Mouse (Mus musculus): ENCODE results near the gene Gm15130. TPM values are rescaled to one million over a fixed set of nuclear protein-coding genes. Genes with fewer than 3 reads are reported as not detected.

Gm15130 gene
- not detected in 2 replicates for polyA plus RNA-seq (2015; fragmentation: Nextera tagmentation; extraction: Ambion mirVana)

- Histone ChIP-seq H3K27ac (no peak within 1 kb of the TSS), H3K27me3 (replicated peaks) (no peaks in the 10 kb centered on the region)
Measured at GRCm38 (mm10) chr2:111152836-111153235, at the start of gene Gm15130. Gm15130 (minus strand) TSS chr2:111152936.

GRCm38 (mm10) chr2:111182068-111182467 is 29.3 kb upstream of the Gm15130 start:
- whole genome bisulfite sequencing = 95% methylated on average over 11 of the region's 11 CpGs
- H3K4me3 ChIP-seq = no peak overlapping the region
- H3K4me1 ChIP-seq = no peaks in the 10 kb centered on the region
- no peaks in the 10 kb centered on the region for H3K27me3 ChIP-seq (replicated peaks)
- ATAC-seq (replicated peaks) = no peak
- H3K36me3 ChIP-seq (replicated peaks) = no peaks in the 10 kb centered on the region
- H3K9me3 ChIP-seq = no peaks in the 10 kb centered on the region
- no peak overlapping the region for H3K27ac ChIP-seq
- no peak overlapping the region for H3K4me2 ChIP-seq
- H3K9ac ChIP-seq = no peak overlapping the region

More at GRCm38 (mm10) chr2:111152836-111153235, at the start of gene Gm15130:
- no peak for ATAC-seq (replicated peaks)
- H3K36me3 ChIP-seq (replicated peaks) = no peaks in the 10 kb centered on the region
- H3K9ac ChIP-seq = no peak within 1 kb of the TSS
- no peaks in the 10 kb centered on the region for H3K4me1 ChIP-seq
- H3K4me3 ChIP-seq = no peak within 1 kb of the TSS
- WGBS = 83% methylated on average over 2 of the region's 2 CpGs
- H3K9me3 ChIP-seq = no peaks in the 10 kb centered on the region
- H3K4me2 ChIP-seq = no peak within 1 kb of the TSS

- H3K36me3 ChIP-seq (replicated peaks) = no peaks in the 10 kb centered on the region
Measured at GRCm38 (mm10) chr2:111135739-111136138, 17.0 kb downstream of the Gm15130 start.

GRCm38 (mm10) chr2:111105882-111106281 is 46.9 kb downstream of the Gm15130 start, which contains the start of gene Gm13941:
Gm13941 (minus strand) TSS chr2:111105982.
- no peaks in the 10 kb centered on the region for H3K9me3 ChIP-seq
- H3K27me3 ChIP-seq (replicated peaks) = no peaks in the 10 kb centered on the region
- no peak within 1 kb of the TSS for H3K27ac ChIP-seq
- no peak within 1 kb of the TSS for H3K9ac ChIP-seq
- ATAC-seq (replicated peaks) = no peak
- no peaks in the 10 kb centered on the region for H3K4me1 ChIP-seq
- H3K4me3 ChIP-seq = no peak within 1 kb of the TSS
- no peak within 1 kb of the TSS for H3K4me2 ChIP-seq
- H3K36me3 ChIP-seq (replicated peaks) = no peaks in the 10 kb centered on the region

More at GRCm38 (mm10) chr2:111135739-111136138, 17.0 kb downstream of the Gm15130 start:
- Histone ChIP-seq H3K9me3 (no peaks in the 10 kb centered on the region), H3K4me3 (no peak overlapping the region), H3K27ac (no peak overlapping the region), H3K4me1 (no peaks in the 10 kb centered on the region), H3K27me3 (replicated peaks) (no peaks in the 10 kb centered on the region), H3K4me2 (no peak overlapping the region), H3K9ac (no peak overlapping the region)
- no peak for ATAC-seq (replicated peaks)
- WGBS = 75% methylated on average over 5 of the region's 5 CpGs

Other genes starting within 250 kb of the Gm15130 start
- 0.68 and 1.2 TPM in 2 replicates for gene Ano3, start 202.0 kb downstream of the Gm15130 start, polyA plus RNA-seq (2015; fragmentation: Nextera tagmentation; extraction: Ambion mirVana)
- gene Gm13941, start 47.0 kb downstream of the Gm15130 start, polyA plus RNA-seq (2015; fragmentation: Nextera tagmentation; extraction: Ambion mirVana) = not detected in 2 replicates
- gene 4930430A15Rik, start 76.7 kb upstream of the Gm15130 start, polyA plus RNA-seq (2015; fragmentation: Nextera tagmentation; extraction: Ambion mirVana) = not detected in 2 replicates
- not detected in 2 replicates for gene Olfr1275, start 82.3 kb upstream of the Gm15130 start, polyA plus RNA-seq (2015; fragmentation: Nextera tagmentation; extraction: Ambion mirVana)
- not detected in 2 replicates for gene Olfr1276, start 101.6 kb upstream of the Gm15130 start, polyA plus RNA-seq (2015; fragmentation: Nextera tagmentation; extraction: Ambion mirVana)
- gene Olfr1277, start 121.2 kb upstream of the Gm15130 start, polyA plus RNA-seq (2015; fragmentation: Nextera tagmentation; extraction: Ambion mirVana) = not detected in 2 replicates
- not detected in 2 replicates for gene Olfr1278, start 137.2 kb upstream of the Gm15130 start, polyA plus RNA-seq (2015; fragmentation: Nextera tagmentation; extraction: Ambion mirVana)
- gene Olfr1279, start 147.7 kb upstream of the Gm15130 start, polyA plus RNA-seq (2015; fragmentation: Nextera tagmentation; extraction: Ambion mirVana) = not detected in 2 replicates
- not detected in 2 replicates for gene Olfr1280, start 161.1 kb upstream of the Gm15130 start, polyA plus RNA-seq (2015; fragmentation: Nextera tagmentation; extraction: Ambion mirVana)
- gene Olfr1281, start 173.6 kb upstream of the Gm15130 start, polyA plus RNA-seq (2015; fragmentation: Nextera tagmentation; extraction: Ambion mirVana) = not detected in 2 replicates
- gene Olfr1282, start 183.1 kb upstream of the Gm15130 start, polyA plus RNA-seq (2015; fragmentation: Nextera tagmentation; extraction: Ambion mirVana) = not detected in 2 replicates
- not detected in 2 replicates for gene Olfr1283, start 213.9 kb upstream of the Gm15130 start, polyA plus RNA-seq (2015; fragmentation: Nextera tagmentation; extraction: Ambion mirVana)
- not detected in 2 replicates for gene Olfr1284, start 222.6 kb upstream of the Gm15130 start, polyA plus RNA-seq (2015; fragmentation: Nextera tagmentation; extraction: Ambion mirVana)

Measured in midbrain, embryonic 15.5 days (tissue).